ENCODE assay signal across 20 mouse cellular contexts in genomic region chr16:49790575-49791465, GRCm38 (mm10). TPM values are rescaled to one million over a fixed set of nuclear protein-coding genes. Genes with fewer than 3 reads are reported as not detected.
DNase-seq lines count a peak whose midpoint lies in the region; ATAC-seq and TF ChIP-seq lines count a peak whose summit lies in the region.
"Had no signal": no experiment of that assay in that cellular context is flagged by ENCODE, and none has a peak within 500 bp of the region (broad histone marks: within the 10 kb centered on the region; RNA-seq: fewer than 3 reads in every experiment).

No protein-coding gene starts in this region.

- no peak overlapping the region for H3K4me2 ChIP-seq in forebrain, embryonic 13.5 days
- H3K4me2 ChIP-seq: heart, embryonic 13.5 days; neural tube, embryonic 15.5 days had no signal

- no peaks in the 10 kb centered on the region for H3K27me3 ChIP-seq in forebrain, embryonic 13.5 days
- H3K27me3 ChIP-seq: heart, embryonic 13.5 days; neural tube, embryonic 15.5 days had no signal

- H3K4me1 ChIP-seq in forebrain, embryonic 13.5 days = no peaks in the 10 kb centered on the region
- H3K4me1 ChIP-seq: embryonic facial prominence, embryonic 10.5 days; forebrain, embryonic 10.5 days; neural tube, embryonic 15.5 days had no signal

- intact Hi-C loops in left cerebral cortex, adult 2 months (cut with DNase I) = no loop called here

- H3K27ac ChIP-seq in forebrain, embryonic 13.5 days = no peak overlapping the region
- H3K27ac ChIP-seq in left cerebral cortex, adult 2 months = no peak overlapping the region
- H3K27ac ChIP-seq: embryonic facial prominence, embryonic 10.5 days; forebrain, embryonic 10.5 days; heart, embryonic 13.5 days; hindbrain, postnatal 0 days; kidney, postnatal 0 days; limb, embryonic 10.5 days; neural tube, embryonic 15.5 days had no signal

- H3K36me3 ChIP-seq in forebrain, embryonic 13.5 days (ENCODE audit: poor library complexity, severe bottlenecking) = no peaks in the 10 kb centered on the region
- H3K36me3 ChIP-seq: embryonic facial prominence, embryonic 10.5 days; forebrain, embryonic 10.5 days; heart, embryonic 13.5 days; limb, embryonic 10.5 days; neural tube, embryonic 15.5 days had no signal

- no peak overlapping the region for H3K4me3 ChIP-seq in forebrain, embryonic 13.5 days
- H3K4me3 ChIP-seq in left cerebral cortex, adult 2 months = no peak overlapping the region
- H3K4me3 ChIP-seq: embryonic facial prominence, embryonic 10.5 days; forebrain, embryonic 10.5 days; heart, embryonic 13.5 days; limb, embryonic 10.5 days; neural tube, embryonic 15.5 days had no signal

- peak; percentile 83 for DNase-seq in CD4-positive helper T cell, adult 2 months (ENCODE audit: low read depth, low spot score)
- DNase-seq in induced T-regulatory cell, adult 2 months (ENCODE audit: low read depth) = peak; percentile 83
- no peak for DNase-seq in right cerebral cortex, adult 2 months (ENCODE audit: low spot score in 2 of 2)
- no peak for DNase-seq in c-Kit-positive CD71-positive TER-119-positive erythroid progenitor cells, embryonic 14.5 days (ENCODE audit: low spot score)
- DNase-seq in left cerebral cortex, adult 2 months (ENCODE audit: extremely low spot score in 1 of 2, low spot score in 2 of 2) = no peak
- DNase-seq: cerebellum, adult 9-10 months; layer of hippocampus, adult 9-11 months; lung, postnatal 10 days; right cerebral cortex, postnatal 25 days had no signal

- H3K9ac ChIP-seq in forebrain, embryonic 13.5 days = no peak overlapping the region
- H3K9ac ChIP-seq: heart, embryonic 13.5 days; neural tube, embryonic 15.5 days had no signal

- H3K9me3 ChIP-seq in forebrain, embryonic 13.5 days (replicated peaks) = no peaks in the 10 kb centered on the region
- H3K9me3 ChIP-seq: embryonic facial prominence, embryonic 10.5 days; forebrain, embryonic 10.5 days; heart, embryonic 13.5 days; limb, embryonic 10.5 days; neural tube, embryonic 15.5 days had no signal

- WGBS in forebrain, embryonic 13.5 days = 87% methylated on average over 9 of the region's 9 CpGs

- no peak for TF ChIP-seq CTCF in left cerebral cortex, adult 2 months (IDR thresholded peaks at IDR 0.05)

- peak; percentile 69 for ATAC-seq in CD4-positive, CD25-positive, alpha-beta regulatory T cell, adult 4 months
- peak; percentile 63 for ATAC-seq in megakaryocyte progenitor cell, adult 5-6 weeks (replicated peaks; ENCODE audit: poor library complexity)
- no peak for ATAC-seq in forebrain, embryonic 13.5 days
- ATAC-seq: hindbrain, postnatal 0 days; midbrain, embryonic 16.5 days had no signal

RNA-seq across cellular contexts. Expression of gene Cd47, which starts 9.5 kb away (rescaled TPM):
- polyA plus RNA-seq in CD4-positive, CD25-positive, alpha-beta regulatory T cell, adult 4 months (2017; shearing (Covaris generic)) = 100 to 1,000 TPM; 184 to 254 TPM
- total RNA-seq in megakaryocyte progenitor cell, adult 5-6 weeks (2015) = 435 and 460 TPM in 2 replicates
- total RNA-seq in megakaryocyte progenitor cell, adult 5-6 weeks (2017) = 188 and 213 TPM in 2 replicates
- 72.9 and 80.4 TPM in 2 replicates for polyA plus RNA-seq in forebrain, embryonic 13.5 days (2015; fragmentation: Nextera tagmentation; extraction: Ambion mirVana)
- 100 to 1,000 TPM; 217 to 235 TPM for total RNA-seq in left cerebral cortex, adult 2 months (2021)

Comparison
In these comparisons a context has a peak if more than half of its experiments do, and no peak if none do; other contexts are left out.
1. DNase-seq: peak in CD4-positive helper T cell, adult 2 months (single experiment) and induced T-regulatory cell, adult 2 months (single experiment); none in right cerebral cortex, adult 2 months (0 of 2), c-Kit-positive CD71-positive TER-119-positive erythroid progenitor cells, embryonic 14.5 days (single experiment) and left cerebral cortex, adult 2 months (0 of 2).